Comparison of ENCODE assay signal across 8 mouse cellular contexts in the genomic region with DNA sequence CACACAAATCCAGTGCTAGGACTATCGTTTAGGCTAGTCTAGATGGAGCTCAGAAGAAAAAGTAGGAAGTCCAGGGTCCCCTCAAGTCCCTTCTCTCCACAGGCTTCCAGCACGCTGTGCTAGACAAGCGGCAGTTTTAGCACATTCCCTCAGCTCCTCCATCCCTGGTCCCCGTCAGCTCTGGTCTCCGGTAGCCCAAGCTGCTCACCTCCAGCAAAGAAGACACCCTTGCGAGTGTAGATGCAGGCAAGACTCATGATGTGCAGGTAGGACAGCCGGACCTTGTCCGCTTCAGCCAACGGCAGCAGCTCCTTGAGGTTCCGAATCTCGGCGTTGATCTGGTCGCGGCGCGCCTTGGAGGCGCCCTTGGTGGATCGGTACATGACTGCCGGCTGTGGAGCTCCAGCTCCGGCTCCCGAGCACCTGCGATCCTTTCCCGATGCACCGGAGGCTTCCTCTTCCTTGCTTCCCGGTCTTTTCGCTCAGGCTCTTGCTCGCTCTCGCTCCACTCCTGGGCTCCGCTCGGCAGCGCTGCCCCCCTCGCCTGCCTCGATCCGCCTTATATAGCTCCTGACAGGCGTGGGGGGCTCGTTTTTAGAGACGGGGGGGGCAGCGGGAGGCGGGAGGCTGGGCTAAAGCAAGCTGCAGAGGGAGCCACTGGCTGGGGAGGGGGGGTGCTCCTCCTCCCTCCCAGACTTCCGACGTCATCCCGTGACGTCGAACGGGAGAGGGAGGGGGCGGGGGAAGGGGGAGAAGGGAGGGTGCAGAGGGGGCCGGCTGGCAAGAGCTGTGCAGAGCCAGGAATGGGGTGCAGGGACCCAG. TPM values are rescaled to one million over a fixed set of nuclear protein-coding genes. Genes with fewer than 3 reads are reported as not detected.
DNase-seq lines count a peak whose midpoint lies in the region; ATAC-seq lines count a peak whose summit lies in the region.

No protein-coding gene starts in this region.

- H3K4me3 ChIP-seq in intestine, embryonic 14.5 days (ENCODE audit: low read depth, low read length) = no peak overlapping the region
- no peak overlapping the region; the same call in 1 of the 2 replicates for H3K4me3 ChIP-seq in intestine, embryonic 15.5 days (replicated peaks)

- DNase-seq in intestine, embryonic 14.5 days (ENCODE audit: low spot score) = peak; percentile 63
- peak; percentile 83 to 86 for DNase-seq in frontal cortex, postnatal 36 days (ENCODE audit: low spot score in 2 of 2)
- peak; percentile 81 to 91 for DNase-seq in left cerebral cortex, postnatal 25 days (ENCODE audit: low spot score in 2 of 2)
- peak; percentile 86 for DNase-seq in right cerebral cortex, postnatal 25 days
- no peak for DNase-seq in adrenal gland, postnatal 14 days
- DNase-seq in ovary, postnatal 14 days (ENCODE audit: low spot score) = no peak
- DNase-seq in heart, postnatal 14 days = no peak

- 20% methylated on average over 45 of the region's 47 CpGs for WGBS in intestine, embryonic 14.5 days
- WGBS in intestine, embryonic 15.5 days = 20% methylated on average over 44 of the region's 47 CpGs

- 0 out of 2 replicates have a peak, but pooled peaks cover 4% of the 10 kb centered on the region for H3K4me1 ChIP-seq in intestine, embryonic 14.5 days (replicated peaks; ENCODE audit: control insufficient read depth, insufficient read depth, low read length)
- 0 out of 2 replicates have a peak, but pooled peaks cover 8% of the 10 kb centered on the region for H3K4me1 ChIP-seq in intestine, embryonic 15.5 days (replicated peaks)

- no peak overlapping the region for H3K4me2 ChIP-seq in intestine, embryonic 14.5 days (ENCODE audit: low read length)
- H3K4me2 ChIP-seq in intestine, embryonic 15.5 days (replicated peaks) = no peak overlapping the region

- no peaks in the 10 kb centered on the region for H3K9me3 ChIP-seq in intestine, embryonic 14.5 days (ENCODE audit: control insufficient read depth, low read length)
- no peaks in the 10 kb centered on the region for H3K9me3 ChIP-seq in intestine, embryonic 15.5 days

- ATAC-seq in intestine, embryonic 14.5 days (replicated peaks; ENCODE audit: low FRiP score, low TSS enrichment, low read depth) = no peak
- ATAC-seq in intestine, embryonic 15.5 days = no peak

- intact Hi-C loops in left cerebral cortex, postnatal 25 days (cut with DNase I) = loop anchor here (1.0 to 5.0 kb wide), 2 partner anchors 12 to 592 kb away; a partner anchor contains a TSS
- intact Hi-C loops in heart, postnatal 14 days (cut with DNase I) = no loop called here

- H3K27ac ChIP-seq in intestine, embryonic 14.5 days (ENCODE audit: low read depth) = no peak overlapping the region
- H3K27ac ChIP-seq in intestine, embryonic 15.5 days = no peak overlapping the region

- H3K27me3 ChIP-seq in intestine, embryonic 14.5 days (replicated peaks; ENCODE audit: control insufficient read depth, insufficient read depth, low read length) = peaks cover 47% of the 10 kb centered on the region
- peaks cover 39% of the 10 kb centered on the region for H3K27me3 ChIP-seq in intestine, embryonic 15.5 days (replicated peaks)

- H3K9ac ChIP-seq in intestine, embryonic 14.5 days (ENCODE audit: low read length) = no peak overlapping the region
- no peak overlapping the region for H3K9ac ChIP-seq in intestine, embryonic 15.5 days

- no peaks in the 10 kb centered on the region for H3K36me3 ChIP-seq in intestine, embryonic 14.5 days (ENCODE audit: control insufficient read depth, insufficient read depth, low read length)
- no peaks in the 10 kb centered on the region for H3K36me3 ChIP-seq in intestine, embryonic 15.5 days

RNA-seq across cellular contexts. Expression of a gene that starts 0.5 kb away (rescaled TPM):
- 0.31 and 0.42 TPM in 2 replicates for polyA plus RNA-seq in intestine, embryonic 14.5 days (2014; fragmentation: Nextera tagmentation; extraction: Ambion mirVana)
- 0.21 and 0.24 TPM in 2 replicates for polyA plus RNA-seq in intestine, embryonic 15.5 days (2015; fragmentation: Nextera tagmentation; extraction: Ambion mirVana)
- 10 to 100 TPM; 12.4 to 24.4 TPM for total RNA-seq in left cerebral cortex, postnatal 25 days (2021)
- total RNA-seq in adrenal gland, postnatal 14 days (2021) = 0.26 TPM in 2 replicates
- not detected for total RNA-seq in heart, postnatal 14 days (2021)

RNA-seq across cellular contexts. Expression of a gene that starts 27.7 kb away (rescaled TPM):
- polyA plus RNA-seq in intestine, embryonic 14.5 days (2014; fragmentation: Nextera tagmentation; extraction: Ambion mirVana) = 119 and 127 TPM in 2 replicates
- 102 and 116 TPM in 2 replicates for polyA plus RNA-seq in intestine, embryonic 15.5 days (2015; fragmentation: Nextera tagmentation; extraction: Ambion mirVana)
- 10 to 100 TPM; 52.6 to 58.0 TPM for total RNA-seq in left cerebral cortex, postnatal 25 days (2021)
- 68.2 and 70.3 TPM in 2 replicates for total RNA-seq in adrenal gland, postnatal 14 days (2021)
- total RNA-seq in heart, postnatal 14 days (2021) = 10 to 100 TPM; 54.4 to 59.0 TPM

RNA-seq across cellular contexts. Expression of a gene that starts 34.0 kb away (rescaled TPM):
- polyA plus RNA-seq in intestine, embryonic 14.5 days (2014; fragmentation: Nextera tagmentation; extraction: Ambion mirVana) = 6.8 and 7.0 TPM in 2 replicates
- 4.6 and 4.9 TPM in 2 replicates for polyA plus RNA-seq in intestine, embryonic 15.5 days (2015; fragmentation: Nextera tagmentation; extraction: Ambion mirVana)
- 10 to 100 TPM; 14.1 to 15.0 TPM for total RNA-seq in left cerebral cortex, postnatal 25 days (2021)
- total RNA-seq in adrenal gland, postnatal 14 days (2021) = 2.3 and 4.4 TPM in 2 replicates
- total RNA-seq in heart, postnatal 14 days (2021) = 10 to 100 TPM; 15.2 to 15.3 TPM

RNA-seq across cellular contexts. Expression of a gene that starts 46.7 kb away (rescaled TPM):
- polyA plus RNA-seq in intestine, embryonic 14.5 days (2014; fragmentation: Nextera tagmentation; extraction: Ambion mirVana) = 2.2 and 2.5 TPM in 2 replicates
- polyA plus RNA-seq in intestine, embryonic 15.5 days (2015; fragmentation: Nextera tagmentation; extraction: Ambion mirVana) = 2.0 and 2.4 TPM in 2 replicates
- total RNA-seq in left cerebral cortex, postnatal 25 days (2021) = 10 to 100 TPM; 19.6 to 26.1 TPM
- 5.3 and 5.6 TPM in 2 replicates for total RNA-seq in adrenal gland, postnatal 14 days (2021)
- total RNA-seq in heart, postnatal 14 days (2021) = 1 to 10 TPM in 1 of 2 experiments, under 1 TPM in 1; 0.73 to 1.1 TPM

RNA-seq across cellular contexts. Expression of a gene that starts 49.0 kb away (rescaled TPM):
- 39.1 and 45.2 TPM in 2 replicates for polyA plus RNA-seq in intestine, embryonic 14.5 days (2014; fragmentation: Nextera tagmentation; extraction: Ambion mirVana)
- 36.1 and 36.2 TPM in 2 replicates for polyA plus RNA-seq in intestine, embryonic 15.5 days (2015; fragmentation: Nextera tagmentation; extraction: Ambion mirVana)
- total RNA-seq in left cerebral cortex, postnatal 25 days (2021) = 100 to 1,000 TPM; 126 to 132 TPM
- 28.2 and 29.4 TPM in 2 replicates for total RNA-seq in adrenal gland, postnatal 14 days (2021)
- total RNA-seq in heart, postnatal 14 days (2021) = 10 to 100 TPM; 40.8 to 44.4 TPM

Comparison
In these comparisons a context has a peak if more than half of its experiments do, and no peak if none do; other contexts are left out.
1. DNase-seq: peak in intestine, embryonic 14.5 days (single experiment), frontal cortex, postnatal 36 days (2 of 2), left cerebral cortex, postnatal 25 days (2 of 2) and right cerebral cortex, postnatal 25 days (single experiment); none in adrenal gland, postnatal 14 days (single experiment), ovary, postnatal 14 days (single experiment) and heart, postnatal 14 days (0 of 2).
2. RNA of a gene that starts 0.5 kb away (total RNA-seq): 12.4 to 24.4 TPM in left cerebral cortex, postnatal 25 days; 0.26 TPM in adrenal gland, postnatal 14 days and not detected in heart, postnatal 14 days; every median in the first group is over 10 times any median in the second.